Mouse (Mus musculus): ENCODE data around the gene Sulf2. TPM values are rescaled to one million over a fixed set of nuclear protein-coding genes. Genes with fewer than 3 reads are reported as not detected.

Sulf2 gene
- polyA plus RNA-seq, 1 experiment, result 14.2 TPM

DNA sequence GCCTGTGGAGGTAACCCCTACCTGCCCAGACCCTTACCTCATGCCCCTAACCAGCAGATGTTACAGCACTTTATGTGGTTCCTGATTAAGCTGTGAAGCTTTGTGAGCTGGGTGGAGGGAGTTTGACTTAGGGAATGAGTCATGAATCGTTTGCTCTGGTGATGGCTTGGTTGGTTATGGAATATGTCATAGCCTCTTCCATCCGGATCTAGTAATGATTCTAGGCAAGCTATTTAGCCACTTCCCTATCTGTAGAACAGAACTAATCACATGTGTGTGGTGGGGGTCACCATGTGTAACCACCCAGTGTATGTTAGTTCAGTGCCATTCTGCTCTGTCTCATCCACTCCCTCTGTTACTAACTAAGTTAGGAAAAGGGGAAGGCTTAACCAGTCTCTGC lies 110.5 kb downstream of the Sulf2 start:
- Histone ChIP-seq H3K36me3 (ENCODE audit: control insufficient read depth, insufficient read depth, low read length) (peaks cover 2% of the 10 kb centered on the region), H3K4me3 (ENCODE audit: control insufficient read depth, low read depth, low read length) (no peak overlapping the region), H3K27me3 (ENCODE audit: control insufficient read depth, insufficient read depth, low read length) (no peaks in the 10 kb centered on the region), H3K4me1 (ENCODE audit: control insufficient read depth, insufficient read depth, low read length) (no peaks in the 10 kb centered on the region), H3K27ac (ENCODE audit: control insufficient read depth, insufficient read depth, low read depth, low read length) (no peak overlapping the region)
- TF ChIP-seq POLR2A (IDR thresholded peaks at IDR 0.05; ENCODE audit: control insufficient read depth, low read depth, low read length) (no peak), CTCF (IDR thresholded peaks at IDR 0.05; ENCODE audit: control insufficient read depth, insufficient read depth, insufficient replicate concordance, low read depth, low read length) (no peak)

DNA sequence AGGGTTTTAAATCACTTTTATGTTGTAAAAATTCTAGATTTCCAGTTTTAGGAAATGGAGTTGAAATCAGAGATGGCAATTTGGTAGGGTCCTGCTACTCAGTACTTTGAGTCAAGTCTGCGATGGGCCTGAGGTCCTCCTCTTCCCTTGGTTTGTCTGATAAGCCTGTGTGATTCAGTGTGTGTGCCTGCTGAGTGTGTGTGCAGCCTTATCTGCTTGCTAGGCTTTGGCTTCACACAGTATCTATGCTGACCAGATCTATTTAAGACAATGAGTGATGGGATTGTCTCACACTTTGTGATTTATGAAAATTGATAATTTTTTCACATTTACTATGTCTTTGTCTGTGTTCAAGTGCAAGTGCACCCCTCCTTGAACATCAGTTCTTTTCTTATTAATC lies 112.9 kb downstream of the Sulf2 start:
- H3K27ac ChIP-seq (ENCODE audit: control insufficient read depth, insufficient read depth, low read depth, low read length), result no peak overlapping the region
- no peak overlapping the region for H3K4me3 ChIP-seq (ENCODE audit: control insufficient read depth, low read depth, low read length)
- TF ChIP-seq CTCF (IDR thresholded peaks at IDR 0.05; ENCODE audit: control insufficient read depth, insufficient read depth, insufficient replicate concordance, low read depth, low read length) (no peak), POLR2A (IDR thresholded peaks at IDR 0.05; ENCODE audit: control insufficient read depth, low read depth, low read length) (no peak)
- no peaks in the 10 kb centered on the region for H3K27me3 ChIP-seq (ENCODE audit: control insufficient read depth, insufficient read depth, low read length)
- no peaks in the 10 kb centered on the region for H3K4me1 ChIP-seq (ENCODE audit: control insufficient read depth, insufficient read depth, low read length)
- no peaks in the 10 kb centered on the region for H3K36me3 ChIP-seq (ENCODE audit: control insufficient read depth, insufficient read depth, low read length)

DNA sequence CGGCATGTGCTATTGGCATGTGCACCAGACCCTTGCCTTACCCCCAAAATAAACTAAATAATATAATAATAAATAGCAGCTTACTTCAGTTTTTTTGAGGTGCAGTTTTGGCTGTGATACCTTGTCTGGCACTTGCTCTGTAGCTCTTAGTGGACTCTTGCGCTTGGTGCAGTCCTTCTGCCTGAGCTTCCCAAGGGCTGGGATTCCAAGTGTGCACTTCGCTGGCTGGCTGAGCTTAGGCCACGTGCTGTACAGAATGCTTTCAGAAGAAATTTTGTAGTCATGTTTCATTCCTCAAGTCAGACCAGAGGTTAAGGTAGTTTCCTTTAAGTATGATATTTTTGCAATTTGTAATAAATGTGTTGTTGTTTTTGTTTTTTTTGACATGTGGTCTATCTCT lies 115.8 kb downstream of the Sulf2 start:
- no peak overlapping the region for H3K27ac ChIP-seq (ENCODE audit: control insufficient read depth, insufficient read depth, low read depth, low read length)
- H3K4me1 ChIP-seq (ENCODE audit: control insufficient read depth, insufficient read depth, low read length), result no peaks in the 10 kb centered on the region
- no peak for TF ChIP-seq CTCF (IDR thresholded peaks at IDR 0.05; ENCODE audit: control insufficient read depth, insufficient read depth, insufficient replicate concordance, low read depth, low read length)
- TF ChIP-seq POLR2A (IDR thresholded peaks at IDR 0.05; ENCODE audit: control insufficient read depth, low read depth, low read length), result no peak
- H3K27me3 ChIP-seq (ENCODE audit: control insufficient read depth, insufficient read depth, low read length), result no peaks in the 10 kb centered on the region
- H3K4me3 ChIP-seq (ENCODE audit: control insufficient read depth, low read depth, low read length), result no peak overlapping the region
- H3K36me3 ChIP-seq (ENCODE audit: control insufficient read depth, insufficient read depth, low read length), result no peaks in the 10 kb centered on the region

DNA sequence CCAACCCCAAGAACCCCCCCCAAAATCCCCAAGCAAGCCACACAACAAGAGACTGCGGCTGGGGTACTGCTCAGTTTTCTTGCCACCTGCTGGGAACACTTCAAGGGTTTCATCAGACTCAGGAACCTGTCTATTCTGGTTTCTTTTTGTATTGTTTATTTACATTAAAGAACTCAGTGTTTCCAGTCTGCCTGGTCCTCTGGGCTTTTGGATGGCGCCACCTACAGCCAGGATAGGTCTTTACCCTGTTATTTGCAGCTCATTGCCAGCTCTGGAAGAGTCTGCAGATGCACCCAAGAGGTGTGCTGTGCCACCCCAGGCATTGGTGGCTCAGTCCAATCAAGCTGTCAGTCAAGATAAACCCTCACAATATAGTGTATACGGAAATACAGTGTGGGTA lies 119.7 kb downstream of the Sulf2 start:
- Histone ChIP-seq H3K27ac (ENCODE audit: control insufficient read depth, insufficient read depth, low read depth, low read length) (no peak overlapping the region), H3K4me3 (ENCODE audit: control insufficient read depth, low read depth, low read length) (no peak overlapping the region), H3K27me3 (ENCODE audit: control insufficient read depth, insufficient read depth, low read length) (no peaks in the 10 kb centered on the region), H3K36me3 (ENCODE audit: control insufficient read depth, insufficient read depth, low read length) (no peaks in the 10 kb centered on the region), H3K4me1 (ENCODE audit: control insufficient read depth, insufficient read depth, low read length) (peaks cover 2% of the 10 kb centered on the region)
- TF ChIP-seq POLR2A (IDR thresholded peaks at IDR 0.05; ENCODE audit: control insufficient read depth, low read depth, low read length) (no peak), CTCF (IDR thresholded peaks at IDR 0.05; ENCODE audit: control insufficient read depth, insufficient read depth, insufficient replicate concordance, low read depth, low read length) (peak; percentile 28; the same call in 1 of the 2 replicates)

DNA sequence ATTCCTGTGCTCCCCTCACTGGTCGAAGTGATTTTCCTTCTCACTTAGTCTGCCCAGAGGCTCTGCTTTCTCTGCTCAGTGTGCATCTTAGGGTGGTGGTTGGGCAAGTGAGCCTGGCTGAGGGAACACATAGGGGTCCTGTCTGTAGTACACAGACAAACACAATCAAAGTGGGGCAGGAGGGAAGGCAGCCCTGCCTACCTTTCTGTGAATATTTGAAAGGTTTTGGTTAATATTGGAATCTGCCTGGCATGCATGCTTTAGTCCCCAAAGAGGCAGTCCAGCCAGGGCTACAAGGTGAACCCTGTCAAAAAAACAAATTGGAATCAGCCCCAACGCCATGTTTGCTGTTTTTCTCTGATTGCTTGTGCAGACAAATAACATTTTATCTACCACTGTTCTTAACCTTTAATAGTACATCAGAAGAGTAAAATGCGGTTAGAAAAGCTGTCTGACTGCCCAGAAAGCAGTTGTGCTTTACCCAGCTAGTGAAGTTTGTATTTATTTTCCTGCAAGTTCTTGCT lies 120.4 kb downstream of the Sulf2 start:
- Histone ChIP-seq H3K4me1 (ENCODE audit: control insufficient read depth, insufficient read depth, low read length) (peaks cover 5% of the 10 kb centered on the region), H3K4me3 (ENCODE audit: control insufficient read depth, low read depth, low read length) (no peak overlapping the region), H3K27ac (ENCODE audit: control insufficient read depth, insufficient read depth, low read depth, low read length) (no peak overlapping the region), H3K27me3 (ENCODE audit: control insufficient read depth, insufficient read depth, low read length) (no peaks in the 10 kb centered on the region), H3K36me3 (ENCODE audit: control insufficient read depth, insufficient read depth, low read length) (no peaks in the 10 kb centered on the region)
- TF ChIP-seq POLR2A (IDR thresholded peaks at IDR 0.05; ENCODE audit: control insufficient read depth, low read depth, low read length) (no peak), CTCF (IDR thresholded peaks at IDR 0.05; ENCODE audit: control insufficient read depth, insufficient read depth, insufficient replicate concordance, low read depth, low read length) (no peak)

DNA sequence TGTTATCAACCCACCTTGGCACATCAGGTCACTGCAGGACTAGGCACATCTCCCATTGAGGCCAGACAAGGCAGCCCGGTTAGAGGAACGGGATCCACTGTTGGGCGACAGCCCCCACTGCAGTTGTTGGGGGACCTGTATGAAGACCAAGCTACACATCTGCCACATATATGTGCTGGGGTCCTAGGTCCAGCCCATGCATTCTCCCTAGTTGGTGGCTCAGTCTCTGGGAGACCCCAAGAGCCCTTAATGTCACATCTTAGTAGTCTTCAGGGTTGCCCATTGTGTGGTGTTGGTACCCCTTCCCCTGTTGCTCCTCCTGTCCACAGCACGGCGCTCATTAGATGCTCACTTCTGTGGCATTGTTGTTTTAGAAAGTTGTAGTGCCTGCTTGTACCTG lies 122.8 kb downstream of the Sulf2 start:
- H3K36me3 ChIP-seq (ENCODE audit: control insufficient read depth, insufficient read depth, low read length), result no peaks in the 10 kb centered on the region
- no peak overlapping the region for H3K27ac ChIP-seq (ENCODE audit: control insufficient read depth, insufficient read depth, low read depth, low read length)
- peaks cover 5% of the 10 kb centered on the region for H3K4me1 ChIP-seq (ENCODE audit: control insufficient read depth, insufficient read depth, low read length)
- TF ChIP-seq POLR2A (IDR thresholded peaks at IDR 0.05; ENCODE audit: control insufficient read depth, low read depth, low read length) (no peak), CTCF (IDR thresholded peaks at IDR 0.05; ENCODE audit: control insufficient read depth, insufficient read depth, insufficient replicate concordance, low read depth, low read length) (no peak)
- no peaks in the 10 kb centered on the region for H3K27me3 ChIP-seq (ENCODE audit: control insufficient read depth, insufficient read depth, low read length)
- H3K4me3 ChIP-seq (ENCODE audit: control insufficient read depth, low read depth, low read length), result no peak overlapping the region

DNA sequence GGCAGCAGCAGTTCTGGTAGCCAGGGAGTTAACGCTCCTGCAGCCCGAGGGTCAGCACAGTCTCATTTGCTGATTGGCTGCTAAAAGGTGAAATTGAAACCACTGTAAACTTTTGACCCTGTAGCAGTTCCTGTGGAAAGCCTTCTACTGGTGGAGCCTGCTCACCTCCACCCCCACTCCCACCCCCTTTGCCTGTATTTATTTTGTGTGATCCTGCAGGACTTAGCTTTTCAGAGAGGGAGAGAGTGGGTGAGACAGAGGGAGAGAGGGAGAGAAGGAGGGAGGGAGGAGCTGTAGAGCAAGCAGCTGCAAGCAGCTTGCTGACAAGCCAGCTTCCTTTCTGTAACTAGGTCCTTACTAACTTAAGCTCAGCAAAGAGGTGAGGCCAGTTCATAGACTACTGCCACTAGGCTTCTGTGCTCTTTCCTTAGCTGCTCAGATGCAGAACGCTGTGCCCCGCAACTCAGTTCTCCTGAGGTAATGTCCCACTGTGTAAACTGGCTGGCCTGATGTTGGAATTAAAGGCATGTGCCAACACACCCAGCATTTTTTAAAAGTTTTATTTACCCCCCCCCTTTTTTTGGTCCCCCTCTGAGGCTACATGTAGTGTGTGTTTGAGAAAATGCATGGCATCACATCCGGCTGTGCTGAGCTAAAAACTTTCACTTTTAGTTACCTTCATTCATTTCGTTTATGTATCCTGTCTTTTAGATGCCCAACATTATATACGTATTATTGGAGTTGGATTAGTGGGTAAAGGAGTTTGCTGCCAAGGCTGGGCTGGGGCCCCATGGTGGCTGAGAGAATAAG lies 124.1 kb downstream of the Sulf2 start:
- H3K27ac ChIP-seq (ENCODE audit: control insufficient read depth, insufficient read depth, low read depth, low read length), result 0 out of 2 replicates have a peak overlapping the region, but pooled peaks have one; percentile 40
- H3K4me3 ChIP-seq (ENCODE audit: control insufficient read depth, low read depth, low read length), result no peak overlapping the region
- no peaks in the 10 kb centered on the region for H3K27me3 ChIP-seq (ENCODE audit: control insufficient read depth, insufficient read depth, low read length)
- TF ChIP-seq POLR2A (IDR thresholded peaks at IDR 0.05; ENCODE audit: control insufficient read depth, low read depth, low read length) (no peak), CTCF (IDR thresholded peaks at IDR 0.05; ENCODE audit: control insufficient read depth, insufficient read depth, insufficient replicate concordance, low read depth, low read length) (no peak)
- peaks cover 5% of the 10 kb centered on the region for H3K4me1 ChIP-seq (ENCODE audit: control insufficient read depth, insufficient read depth, low read length)
- no peaks in the 10 kb centered on the region for H3K36me3 ChIP-seq (ENCODE audit: control insufficient read depth, insufficient read depth, low read length)
